Mouse (Mus musculus) spleen, adult 18-20 months (tissue): ENCODE data around the gene Psma2.

Experiments
- DNase-seq, 2 experiments: peaks; one replicate each; pipeline ENCODE4 v3.0.0; 2022; ENCODE audit warnings: mixed read lengths in 2 of 2

The Psma2 gene

DNA sequence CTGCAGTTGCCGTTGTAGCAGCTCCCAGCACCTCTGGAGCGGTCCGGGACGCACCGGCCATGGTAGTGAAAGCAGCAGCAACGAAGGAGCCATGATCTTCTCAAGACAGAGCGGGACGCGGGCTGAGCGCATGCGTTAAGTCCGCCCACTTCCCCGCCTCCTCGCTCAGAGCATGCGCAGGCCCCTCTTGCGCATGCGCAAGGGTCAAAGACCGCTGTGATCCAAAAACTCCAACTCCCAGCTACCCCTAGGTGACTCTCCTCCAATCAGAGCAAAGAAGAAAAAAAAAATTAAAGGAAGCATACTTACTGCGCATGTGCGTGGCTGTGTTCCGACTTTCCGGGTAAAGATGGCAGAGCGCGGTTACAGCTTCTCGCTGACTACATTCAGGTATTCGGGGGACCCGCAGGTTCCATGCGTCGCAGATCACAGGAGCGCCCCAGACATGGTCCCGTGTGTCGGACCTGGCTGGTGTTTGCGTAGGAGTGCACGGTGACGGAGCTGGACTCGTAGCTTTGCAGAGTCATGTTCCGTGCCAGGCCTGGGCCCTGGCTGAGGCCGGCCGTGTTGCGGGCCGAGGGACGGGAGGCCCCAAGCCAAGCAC, at the start of gene Psma2, which contains the start of gene Mrpl32:
TSS of gene Psma2 (plus strand) at position 315 of the 604 bp plus-strand sequence.
TSS of gene Mrpl32 (minus strand) at position 240 of the 604 bp plus-strand sequence.
- DNase-seq, result peak; percentile 94 to 97

DNA sequence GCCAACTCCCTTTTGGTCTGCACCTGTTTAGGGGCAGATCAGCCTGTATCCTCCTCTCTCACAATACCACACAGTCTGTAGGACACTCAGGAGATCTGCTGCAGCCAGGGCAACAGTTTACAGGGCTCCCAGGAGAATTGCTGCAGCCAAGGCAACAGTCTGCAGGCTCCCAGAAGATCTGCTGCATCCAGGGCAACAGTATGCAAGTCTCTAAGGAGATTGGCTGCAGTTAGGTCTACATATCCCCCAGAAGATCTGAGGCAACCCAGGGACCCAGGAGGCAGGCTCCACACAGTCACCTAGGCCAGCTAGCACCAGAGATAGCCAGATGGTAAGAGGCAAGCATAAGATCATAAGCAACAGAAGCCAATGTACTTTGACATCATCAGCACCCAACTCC, 38.9 kb upstream of the Psma2 start:
- DNase-seq, result no peak

DNA sequence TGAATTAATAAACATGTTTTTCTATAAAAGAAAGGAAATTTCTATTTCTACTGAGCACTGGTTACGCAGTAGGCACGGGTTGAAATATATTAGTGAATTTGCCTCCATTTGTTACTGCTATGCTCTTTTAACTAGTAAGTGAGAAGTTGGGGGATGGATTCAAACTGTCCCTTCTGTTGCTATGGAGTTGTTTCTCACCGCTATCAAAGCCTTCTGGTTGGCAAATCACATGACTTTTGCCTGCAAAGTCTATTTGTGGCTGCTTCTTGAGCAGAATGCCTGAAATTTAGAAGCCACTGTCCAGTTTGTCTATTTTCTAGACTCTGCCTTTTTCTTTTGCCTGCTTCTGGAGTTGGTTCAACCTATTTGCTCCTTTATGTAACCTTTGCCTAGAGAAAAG, 32.6 kb upstream of the Psma2 start:
- DNase-seq, result no peak

DNA sequence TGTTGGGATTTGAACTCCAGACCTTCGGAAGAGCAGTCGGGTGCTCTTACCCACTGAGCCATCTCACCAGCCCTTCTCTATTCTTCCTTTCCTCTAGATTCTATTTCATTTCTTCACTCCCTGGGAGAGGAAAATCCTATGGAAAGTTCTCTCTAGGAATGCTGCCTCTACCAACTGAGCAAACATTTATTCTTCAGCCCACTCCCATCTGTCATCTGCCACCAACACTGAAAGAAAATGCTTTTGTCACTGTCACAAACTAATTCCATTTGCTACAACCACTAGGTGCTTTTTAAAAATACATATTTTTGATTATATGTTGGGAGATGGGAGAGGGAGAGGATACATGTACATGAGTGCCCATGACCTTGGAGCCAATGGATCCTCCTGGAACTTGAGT, 10.3 kb upstream of the Psma2 start:
- no peak for DNase-seq

DNA sequence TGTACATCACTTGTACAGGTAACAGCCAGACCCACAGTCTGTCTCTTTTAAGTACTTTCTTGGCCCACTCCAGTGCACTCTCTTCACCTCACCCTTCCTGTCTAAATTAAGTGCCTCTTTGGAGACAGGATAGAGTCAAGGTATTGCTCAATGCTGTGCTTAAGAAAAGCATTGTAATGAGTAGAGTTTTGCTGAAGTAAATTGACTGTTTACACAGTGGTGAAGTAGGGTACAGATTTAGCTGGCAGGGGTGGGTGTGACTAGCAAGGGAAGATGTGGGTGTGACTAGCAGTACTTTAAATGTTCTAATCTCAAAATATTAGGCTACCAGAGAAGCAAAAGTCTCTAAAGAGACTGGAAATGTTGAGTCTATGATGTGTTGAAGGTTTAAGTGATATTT, 5.4 kb upstream of the Psma2 start:
- DNase-seq, result no peak

DNA sequence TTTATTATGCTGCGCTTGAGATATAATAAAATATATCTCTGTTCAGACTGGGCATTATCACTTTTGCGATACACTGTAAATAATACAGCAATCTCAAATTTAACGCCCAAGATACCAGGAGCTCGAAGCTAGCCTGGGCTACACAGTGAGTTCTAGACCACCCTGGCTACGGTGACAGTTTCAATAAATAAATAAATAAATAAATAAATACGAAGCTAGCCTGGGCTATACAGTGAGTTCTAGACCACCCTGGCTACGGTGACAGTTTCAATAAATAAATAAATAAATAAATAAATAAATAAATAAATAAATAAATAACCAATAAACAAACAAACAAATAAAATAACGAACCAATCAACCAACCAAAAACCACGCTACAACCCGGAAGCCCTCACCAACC, 577 bp upstream of the Psma2 start:
- DNase-seq, result no peak

DNA sequence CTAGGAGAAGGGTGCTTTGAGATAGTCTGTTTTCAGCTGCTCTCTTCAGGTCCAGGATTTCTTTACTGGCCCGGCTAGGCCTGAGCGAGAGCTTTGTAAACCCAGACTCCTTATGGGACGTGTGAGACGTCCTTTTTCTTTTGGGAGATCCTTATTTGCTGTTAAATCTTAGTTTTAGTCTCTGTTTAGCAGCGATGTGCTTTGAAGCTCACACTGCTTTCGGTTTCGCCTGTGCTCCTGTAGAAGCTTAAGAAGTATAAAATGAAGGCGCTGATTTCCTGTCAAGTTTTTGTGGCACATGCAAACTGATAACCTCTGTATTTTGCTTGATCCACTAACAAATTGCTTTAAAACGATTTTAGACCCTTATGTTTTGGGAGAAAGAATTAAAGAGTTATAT, 513 bp downstream of the Psma2 start:
- no peak for DNase-seq

DNA sequence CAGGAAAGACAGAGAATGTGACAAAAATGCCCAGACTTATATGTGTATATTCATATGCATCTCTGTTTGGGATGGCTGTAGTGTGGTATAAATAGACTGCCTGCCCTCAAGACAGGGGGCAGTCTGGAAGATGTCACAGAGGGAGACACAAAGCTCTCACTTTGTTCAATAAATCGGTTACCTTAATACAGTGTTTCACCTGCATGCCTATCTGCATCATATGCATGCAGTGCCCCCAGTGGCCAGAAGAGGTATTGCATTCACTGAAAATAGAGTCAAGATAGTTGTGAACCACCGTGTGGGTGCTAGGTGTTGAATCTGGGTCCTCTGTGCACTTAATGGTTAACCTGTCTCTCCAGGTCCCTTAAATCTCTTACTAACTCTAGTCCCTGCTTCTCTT, 5.7 kb downstream of the Psma2 start:
- DNase-seq, result peak; percentile 17 to 79

DNA sequence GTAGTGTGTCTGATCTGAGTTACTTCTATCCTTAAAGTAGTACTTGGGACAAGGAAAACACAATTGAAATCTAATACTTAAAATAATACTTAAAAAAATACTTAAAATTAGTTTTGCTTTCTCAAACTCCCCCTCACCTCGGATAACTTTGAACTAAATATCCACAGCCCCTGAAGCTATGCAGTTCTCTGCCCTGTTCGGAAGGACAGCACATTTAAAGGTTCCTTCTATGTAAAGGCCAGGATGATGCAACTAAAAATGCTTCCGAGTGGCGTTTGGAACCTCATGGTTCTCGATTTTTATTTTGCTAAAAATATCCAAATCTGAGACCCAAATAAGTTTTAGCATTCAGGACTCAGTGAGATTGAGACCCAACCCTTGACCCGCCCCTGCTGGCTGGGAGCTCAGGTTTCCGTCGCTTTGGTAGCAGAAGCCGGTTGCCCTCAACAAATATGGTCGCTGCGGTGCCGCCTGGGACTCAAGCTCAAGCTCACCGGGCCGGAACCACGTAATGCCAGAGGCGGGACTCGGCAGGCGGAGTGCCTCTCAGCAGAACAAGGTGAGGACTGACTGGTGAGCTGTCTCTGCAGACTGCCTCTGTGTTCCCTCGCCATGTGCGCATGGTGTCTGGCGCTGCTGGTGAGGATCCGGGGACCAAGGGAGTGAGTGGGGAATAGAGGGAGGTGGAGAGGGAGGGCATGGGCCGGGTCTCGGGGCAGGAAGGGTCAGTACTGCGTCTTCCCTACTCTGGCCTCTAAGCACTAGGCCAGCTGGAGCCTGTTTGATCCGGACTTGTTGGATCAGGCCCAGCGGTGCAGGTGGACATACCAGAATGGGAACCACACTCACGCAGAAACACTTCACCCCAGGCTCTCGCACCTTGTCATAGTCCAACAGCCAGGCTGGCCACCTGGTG, 16.9 kb downstream of the Psma2 start, which contains the start of gene AW209491:
TSS of gene AW209491 (plus strand) at position 429 of the 916 bp plus-strand sequence.
- DNase-seq, result peak; percentile 84 to 90

DNA sequence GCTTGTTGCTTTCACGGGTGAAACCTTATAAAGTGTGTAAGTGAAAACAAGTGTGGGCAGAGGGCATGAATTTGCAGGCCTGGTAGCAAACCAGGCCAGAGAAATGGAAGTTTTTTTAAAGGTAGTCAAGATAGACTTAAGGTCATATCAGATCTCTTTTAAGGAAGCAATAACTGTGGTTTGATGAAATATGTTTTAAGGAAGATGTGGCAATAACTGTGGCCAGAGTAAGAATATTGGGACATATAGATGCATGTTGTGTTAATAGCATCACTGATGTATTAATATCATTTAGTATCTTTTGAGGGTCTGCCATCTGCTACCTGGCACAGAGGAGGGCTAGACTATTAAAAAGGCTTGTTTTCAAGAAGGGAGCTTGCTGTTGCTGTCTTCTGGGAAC, 27.0 kb downstream of the Psma2 start:
- no peak for DNase-seq

DNA sequence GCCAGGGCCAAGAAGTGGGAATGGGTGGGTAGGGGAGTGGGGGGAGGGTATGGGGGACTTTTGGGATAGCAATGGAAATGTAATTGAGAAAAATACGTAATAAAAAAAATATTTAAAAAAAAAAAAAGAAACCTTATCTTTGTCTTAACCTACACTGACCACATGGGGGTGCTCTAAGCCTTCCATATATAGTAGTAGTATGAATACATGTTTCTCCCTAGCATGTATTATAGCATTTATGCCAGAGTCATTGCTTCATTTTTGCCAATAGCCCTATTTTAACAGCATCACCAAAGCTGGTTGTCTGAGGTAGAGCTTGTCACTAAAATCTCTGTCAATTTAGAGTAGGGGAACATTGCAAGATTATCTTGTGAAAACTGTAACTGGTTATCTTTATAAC, 36.3 kb downstream of the Psma2 start:
- no peak for DNase-seq

DNA sequence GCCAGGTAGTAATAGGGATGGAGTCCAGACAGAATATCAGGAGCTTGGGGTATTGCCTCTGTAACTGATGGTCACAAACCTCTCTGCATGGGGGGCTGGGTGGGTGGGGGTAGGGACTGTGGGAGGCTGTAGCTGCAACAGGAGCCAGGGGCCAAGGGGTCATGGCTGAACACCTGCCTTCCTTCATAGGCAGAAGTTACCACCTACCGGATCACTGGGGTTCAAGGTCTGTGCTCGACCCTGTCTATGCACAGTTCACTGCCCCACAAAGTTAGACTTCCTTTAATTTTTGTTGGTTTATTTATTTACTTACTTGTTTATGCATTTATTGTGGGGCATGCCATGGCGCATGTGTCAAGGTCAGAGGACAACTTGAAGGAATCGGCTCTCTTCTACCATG, 54.1 kb downstream of the Psma2 start:
- no peak for DNase-seq

DNA sequence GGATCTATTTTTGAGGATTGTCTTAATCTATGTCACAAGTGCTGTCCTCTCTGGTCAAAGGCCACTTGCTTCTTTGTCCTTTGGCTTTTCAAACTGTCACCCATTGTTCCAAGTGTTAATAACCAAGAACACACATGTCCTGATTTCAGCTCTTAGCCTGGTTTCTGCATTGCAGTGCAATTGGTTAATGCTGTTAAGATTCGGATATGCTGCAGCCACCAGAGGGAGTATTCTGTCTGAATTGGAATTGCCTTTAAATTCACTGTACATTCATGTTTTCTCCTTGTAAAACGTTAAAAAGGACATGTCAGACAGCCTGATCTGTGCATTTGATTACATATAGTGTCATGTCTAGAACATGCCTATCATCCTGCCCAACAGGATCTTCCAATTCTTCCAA, 57.3 kb downstream of the Psma2 start:
- no peak for DNase-seq

DNA sequence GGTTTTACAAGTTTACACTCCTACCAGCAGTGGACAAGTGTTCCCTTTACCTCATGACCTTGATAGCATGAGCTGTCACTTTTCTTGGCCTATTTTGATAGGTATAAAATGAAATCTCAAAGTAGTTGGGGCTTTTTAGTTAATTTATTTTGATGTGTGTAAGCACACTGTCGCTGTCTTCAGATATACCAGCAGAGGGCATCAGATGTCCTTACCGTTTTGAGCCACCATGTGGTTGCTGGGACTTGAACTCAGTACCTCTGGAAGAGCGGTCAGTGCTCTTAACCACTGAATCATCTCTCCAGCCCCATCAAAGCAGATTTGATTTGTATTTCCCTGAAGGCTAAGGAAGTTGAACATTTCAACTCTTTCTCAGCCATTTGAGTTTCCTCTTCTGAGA, 75.9 kb downstream of the Psma2 start:
- DNase-seq, result no peak

DNA sequence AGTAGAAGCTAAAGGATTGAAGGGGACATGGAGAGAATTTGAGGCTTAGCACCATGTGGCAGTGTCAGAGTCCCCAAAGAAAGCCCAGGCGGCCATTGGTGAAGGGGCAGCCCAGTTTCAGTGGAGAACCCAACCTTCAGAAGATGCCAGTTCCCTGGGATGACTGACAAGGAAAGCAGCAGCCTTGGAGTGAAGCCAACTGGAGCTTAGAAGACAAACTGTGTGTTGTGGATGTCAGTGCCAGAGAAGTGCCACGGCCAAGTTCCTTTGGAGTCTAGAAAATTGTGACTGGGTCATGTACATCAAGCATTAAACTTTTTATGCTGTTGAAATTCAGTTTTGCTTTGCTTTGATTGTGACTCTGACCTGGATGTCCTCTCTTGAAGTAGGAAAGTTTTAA, 103.8 kb downstream of the Psma2 start:
- DNase-seq, result no peak

DNA sequence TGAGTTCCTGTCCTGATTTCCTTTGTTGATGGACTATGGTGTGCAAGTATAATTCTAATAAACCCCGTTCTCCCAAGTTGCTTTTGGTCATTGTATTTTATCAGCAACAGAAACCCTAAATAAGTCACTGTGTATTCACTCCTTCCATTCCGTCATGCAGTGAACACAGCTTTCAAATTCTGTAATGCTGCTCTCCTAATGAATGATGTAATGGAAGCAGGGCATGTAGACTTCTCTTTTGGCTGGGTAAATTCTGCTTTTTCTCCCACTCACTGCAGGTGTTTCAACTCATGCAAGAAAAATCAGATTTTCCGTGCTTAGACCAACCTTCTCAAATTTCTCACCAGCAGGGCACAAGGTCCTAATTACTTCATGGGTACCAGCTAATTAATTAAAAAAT, 104.7 kb downstream of the Psma2 start:
- no peak for DNase-seq
